Mouse (Mus musculus) MEL-GATA-1-ER (cell line): ENCODE results near the gene Galnt9.

Experiments used
- DNase-seq: peaks from one replicate; pipeline ENCODE4 v3.0.0-alpha.2; 2012; ENCODE audit warnings: low read depth; ENCODE audit errors: extremely low read depth

Galnt9 gene

DNA sequence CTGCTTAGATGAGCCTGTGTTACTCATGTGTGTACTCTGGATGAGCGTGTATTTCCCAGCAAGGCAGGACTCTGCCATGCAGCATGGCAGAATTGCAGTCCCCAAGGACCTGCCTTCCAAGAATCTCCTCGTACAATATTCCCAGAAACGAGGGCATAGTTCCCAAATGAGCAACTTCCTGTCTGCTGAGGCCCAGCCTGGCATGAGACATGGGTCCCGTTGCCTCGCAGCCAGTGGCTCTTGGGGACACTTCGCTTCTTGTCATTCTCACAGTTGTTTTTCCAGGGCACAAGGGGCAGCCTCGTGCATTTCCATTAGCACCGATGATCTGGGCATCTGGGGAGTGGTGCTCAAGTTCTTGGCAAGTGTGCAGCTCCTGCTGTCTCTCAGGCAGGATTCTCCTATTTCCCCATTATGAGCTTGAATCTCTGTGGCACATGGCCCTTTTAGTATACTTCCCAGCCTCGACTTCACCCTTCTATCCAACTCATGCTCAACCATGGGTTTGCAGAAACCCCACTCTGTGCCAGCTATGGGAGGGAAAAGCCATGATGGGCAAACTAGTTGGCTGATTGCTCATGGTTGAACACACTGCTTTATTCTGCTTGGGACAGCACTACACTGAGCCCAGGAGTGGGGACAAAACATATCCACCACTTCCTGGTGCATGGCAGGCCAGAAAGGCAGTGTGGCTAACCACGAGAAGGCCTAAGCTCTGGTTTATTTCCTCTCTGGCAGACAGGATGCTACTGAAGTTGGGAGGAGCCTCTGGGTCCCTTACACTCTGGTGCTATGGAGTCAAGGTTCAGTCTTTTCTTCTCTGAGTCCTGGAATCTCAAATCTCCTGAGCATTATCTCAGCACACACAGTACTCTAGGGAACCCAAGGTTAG, 38.7 kb downstream of the Galnt9 start:
- DNase-seq, result no peak

DNA sequence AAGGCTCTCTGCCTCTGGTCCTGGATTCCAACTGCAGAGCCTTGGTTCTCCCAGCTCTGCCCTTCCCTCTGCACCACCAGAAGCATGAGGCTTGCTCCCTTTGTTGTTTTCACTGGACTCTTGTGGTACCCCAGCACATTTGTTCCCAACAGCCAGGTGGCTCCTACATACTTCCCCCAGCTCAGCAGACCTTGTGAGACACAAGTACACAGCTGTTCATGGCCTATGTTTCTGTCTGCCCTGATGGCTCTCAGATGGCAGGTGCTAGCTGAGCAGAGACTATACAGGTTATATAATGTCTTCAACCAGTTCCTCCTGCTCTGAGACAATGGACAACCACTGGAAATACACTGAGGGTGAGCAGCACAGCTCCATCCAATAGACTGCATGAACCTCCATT, 43.3 kb downstream of the Galnt9 start:
- DNase-seq, result no peak

DNA sequence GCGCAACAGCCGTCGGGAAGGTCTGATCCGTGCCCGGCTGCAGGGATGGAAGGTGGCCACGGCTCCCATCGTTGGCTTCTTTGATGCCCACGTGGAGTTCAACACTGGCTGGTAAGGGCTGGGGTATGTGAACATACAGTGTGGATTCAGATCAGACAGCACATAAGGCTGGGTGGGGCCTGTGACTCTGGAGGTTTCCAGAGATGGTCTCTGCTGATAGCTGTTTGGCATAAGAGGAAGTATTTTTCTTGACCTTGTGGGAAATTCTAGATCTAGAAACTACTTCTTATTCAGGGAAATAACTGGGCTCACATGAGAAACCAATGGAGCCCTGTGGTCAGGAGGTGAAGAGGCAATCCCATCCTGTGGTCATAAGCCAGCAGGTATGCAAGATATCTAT, 45.7 kb downstream of the Galnt9 start:
- DNase-seq, result no peak

DNA sequence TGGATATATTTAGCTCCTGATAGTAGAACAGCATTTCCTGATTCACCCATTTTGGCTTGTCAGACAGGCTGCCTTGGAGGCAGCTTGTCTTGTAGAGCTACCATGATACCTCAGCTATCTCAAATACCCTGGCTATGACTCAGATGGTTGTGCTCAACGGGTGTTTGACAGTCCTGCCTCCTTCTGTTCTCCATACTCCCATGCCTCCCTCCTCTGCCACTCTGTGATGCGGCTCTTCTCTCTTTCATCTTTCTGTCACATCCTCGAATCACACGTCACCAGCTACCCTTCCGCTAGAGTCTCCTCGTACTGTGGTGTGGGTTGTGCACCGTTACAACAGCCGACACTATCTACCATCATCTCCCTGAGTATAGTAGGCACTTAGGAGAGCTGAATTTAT, 50.3 kb downstream of the Galnt9 start:
- no peak for DNase-seq

- DNase-seq, result no peak
These were observed 51.2 kb downstream of the Galnt9 start for GRCm38 (mm10) chr5:110595341-110595740.

- no peak for DNase-seq
These were observed 52.1 kb downstream of the Galnt9 start for GRCm38 (mm10) chr5:110596086-110596780.

- DNase-seq, result no peak
These were observed 53.3 kb downstream of the Galnt9 start for GRCm38 (mm10) chr5:110597502-110597901.

- DNase-seq, result no peak
These were observed 54.3 kb downstream of the Galnt9 start for GRCm38 (mm10) chr5:110598298-110599095.

GRCm38 (mm10) chr5:110603016-110603685, 59.0 kb downstream of the Galnt9 start:
- no peak for DNase-seq

DNA sequence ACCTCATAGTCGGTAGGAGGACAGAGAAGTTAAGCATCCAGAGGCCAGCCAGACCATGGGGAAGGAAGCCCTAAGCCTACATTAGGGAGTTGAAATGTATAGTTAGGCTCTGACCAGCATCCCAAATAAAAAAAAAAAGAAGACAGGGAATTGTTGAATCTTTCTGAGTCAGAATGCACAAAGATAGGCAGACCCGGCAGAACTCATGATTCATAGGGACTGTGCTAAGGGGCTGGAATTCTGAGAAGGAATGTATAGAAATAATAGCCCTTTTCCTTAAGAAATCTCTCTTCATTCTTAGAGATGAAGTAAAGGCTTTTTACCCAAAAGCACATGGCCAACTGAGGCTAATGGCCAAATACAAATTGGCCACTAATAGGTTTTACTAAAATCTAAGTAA, 60.2 kb downstream of the Galnt9 start:
- DNase-seq, result no peak

DNA sequence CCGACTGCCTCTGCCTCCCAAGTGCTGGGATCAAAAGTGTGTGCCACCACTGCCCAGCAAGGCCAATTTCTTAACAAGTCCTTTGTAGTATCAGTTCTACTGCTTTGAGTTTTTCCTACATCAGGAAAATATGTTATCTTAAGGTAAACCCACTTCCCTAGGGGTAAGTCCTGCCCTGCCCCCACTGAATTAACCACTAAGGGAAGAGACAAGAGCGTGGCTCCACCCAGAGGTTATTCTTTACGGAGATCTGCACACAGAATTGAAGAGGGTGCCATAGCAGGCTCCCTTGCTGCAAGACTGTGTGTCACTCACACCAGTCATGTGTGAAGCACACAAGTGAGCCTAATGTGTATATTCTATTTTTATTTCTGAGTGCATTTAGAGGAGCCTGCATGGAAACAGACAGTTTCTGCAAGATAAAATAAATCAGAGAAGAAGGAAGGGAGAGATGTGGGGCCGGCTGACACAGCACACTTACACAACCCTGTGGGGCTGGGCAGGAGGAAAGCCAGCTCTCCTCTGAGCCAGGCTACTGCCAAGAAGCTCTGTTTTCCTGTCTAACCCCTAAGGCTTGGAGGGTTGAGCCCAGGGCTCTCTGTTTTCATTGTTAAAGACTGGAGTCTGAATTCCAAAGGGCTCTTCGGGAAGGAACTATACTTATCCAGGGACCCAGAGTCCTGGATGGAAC, 61.5 kb downstream of the Galnt9 start:
- DNase-seq, result peak; percentile 33

DNA sequence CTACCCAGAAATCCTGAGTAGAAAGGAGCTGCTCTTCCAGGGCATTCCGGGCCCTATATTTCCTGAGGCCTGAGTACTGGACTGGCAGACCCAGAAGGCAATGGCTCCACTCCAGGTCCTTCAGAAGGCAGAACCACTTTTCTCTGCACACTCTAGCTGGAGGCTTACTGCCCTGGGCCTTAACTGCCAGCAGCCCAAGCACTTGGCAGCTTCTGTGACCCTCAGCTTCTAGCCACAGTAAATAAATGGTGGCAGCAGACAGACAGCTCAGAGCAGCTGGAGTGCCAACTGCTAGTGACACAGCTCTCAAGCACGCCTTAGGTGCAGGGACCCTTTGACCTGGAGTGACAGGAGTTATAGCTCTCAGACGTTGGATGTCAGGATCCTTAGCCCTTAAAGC, 63.6 kb downstream of the Galnt9 start:
- DNase-seq, result no peak

DNA sequence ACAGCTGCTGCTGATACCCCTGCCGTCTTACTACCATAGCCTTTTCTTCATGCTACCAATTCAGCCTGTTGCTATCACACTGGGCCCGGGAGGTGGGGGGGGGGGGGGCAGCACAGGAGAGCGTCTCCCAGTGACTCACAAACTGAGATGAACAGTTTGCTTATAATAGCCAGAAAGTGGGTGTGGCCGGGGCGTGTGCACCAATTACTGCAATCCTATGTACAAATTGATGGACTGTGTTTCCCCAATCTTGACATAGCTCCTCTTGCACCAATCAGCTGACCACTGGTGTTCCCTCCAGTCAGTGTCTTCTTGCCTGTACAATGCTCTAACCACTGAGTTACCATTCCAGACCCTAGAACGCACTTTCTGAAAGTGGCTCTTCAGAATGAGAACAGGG, 64.2 kb downstream of the Galnt9 start:
- DNase-seq, result no peak

GRCm38 (mm10) chr5:110608941-110609340, 64.8 kb downstream of the Galnt9 start:
- no peak for DNase-seq

DNA sequence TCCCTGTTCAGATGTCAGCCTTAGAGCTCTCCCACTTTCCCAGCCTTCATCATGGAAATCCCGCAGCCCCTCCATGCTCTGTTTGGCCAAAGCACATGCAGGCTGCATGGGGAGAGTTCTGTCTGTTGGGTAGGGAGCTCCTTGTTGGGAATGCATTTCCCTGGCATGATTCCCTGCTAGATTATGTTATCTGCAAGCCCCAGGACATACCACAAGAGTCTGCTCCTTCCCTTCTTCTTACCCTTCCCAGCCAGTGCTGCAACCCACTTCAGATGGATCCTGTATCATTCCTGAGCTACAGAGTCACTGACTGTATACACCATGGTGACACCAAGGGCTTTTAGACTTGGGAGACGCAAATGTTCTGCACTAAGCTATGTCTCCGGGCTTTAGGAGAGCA, 65.3 kb downstream of the Galnt9 start:
- DNase-seq, result no peak

DNA sequence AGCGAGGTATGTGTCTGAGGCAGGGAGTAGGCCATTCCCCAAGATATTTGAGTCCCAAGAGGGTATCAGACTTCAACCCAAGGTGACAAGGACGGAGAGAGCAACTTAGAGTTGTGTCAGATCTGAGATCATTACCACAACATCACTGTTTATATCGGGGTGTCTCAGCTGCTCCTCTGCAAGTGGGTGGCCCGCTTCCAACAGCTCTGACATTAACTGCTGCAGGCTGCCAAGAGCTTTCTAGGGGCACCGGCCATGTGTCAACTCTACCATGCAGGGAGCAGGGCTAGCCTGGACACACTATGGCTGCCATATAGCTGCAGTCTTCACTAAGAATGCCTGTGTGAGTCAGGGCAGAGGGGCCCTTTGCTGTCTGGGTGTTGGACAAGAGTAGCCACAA, 65.7 kb downstream of the Galnt9 start:
- DNase-seq, result no peak

DNA sequence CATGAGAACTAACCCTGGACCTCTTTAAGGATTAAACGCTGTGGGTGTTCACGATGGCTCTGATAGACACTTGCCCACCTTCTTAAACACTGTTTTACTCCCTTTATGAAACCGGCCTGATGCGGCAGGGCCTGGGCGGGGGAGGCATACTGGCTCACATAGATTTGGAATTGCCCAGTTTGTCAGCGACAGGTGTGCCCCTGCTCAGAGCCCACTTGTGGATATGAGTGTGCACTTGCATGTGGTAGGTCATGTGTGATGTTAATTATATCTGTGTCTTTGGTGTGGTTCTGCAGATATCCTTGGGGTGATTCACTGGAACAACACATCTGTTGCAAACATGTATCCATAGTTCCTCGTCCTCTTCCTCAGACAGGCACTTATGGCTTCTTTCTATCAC, 66.3 kb downstream of the Galnt9 start:
- DNase-seq, result no peak

- DNase-seq, result no peak
These were observed 67.4 kb downstream of the Galnt9 start for GRCm38 (mm10) chr5:110611435-110612158.

- DNase-seq, result no peak
These were observed 75.1 kb downstream of the Galnt9 start for GRCm38 (mm10) chr5:110619226-110619625.

- no peak for DNase-seq
These were observed 80.2 kb downstream of the Galnt9 start for GRCm38 (mm10) chr5:110624319-110624718.
